Mouse (Mus musculus): ENCODE measurements around the gene Bcor. TPM values are rescaled to one million over a fixed set of nuclear protein-coding genes. Genes with fewer than 3 reads are reported as not detected.

The Bcor gene
- polyA plus RNA-seq, 1 experiment from 2014 or later, result 24.6 TPM

DNA sequence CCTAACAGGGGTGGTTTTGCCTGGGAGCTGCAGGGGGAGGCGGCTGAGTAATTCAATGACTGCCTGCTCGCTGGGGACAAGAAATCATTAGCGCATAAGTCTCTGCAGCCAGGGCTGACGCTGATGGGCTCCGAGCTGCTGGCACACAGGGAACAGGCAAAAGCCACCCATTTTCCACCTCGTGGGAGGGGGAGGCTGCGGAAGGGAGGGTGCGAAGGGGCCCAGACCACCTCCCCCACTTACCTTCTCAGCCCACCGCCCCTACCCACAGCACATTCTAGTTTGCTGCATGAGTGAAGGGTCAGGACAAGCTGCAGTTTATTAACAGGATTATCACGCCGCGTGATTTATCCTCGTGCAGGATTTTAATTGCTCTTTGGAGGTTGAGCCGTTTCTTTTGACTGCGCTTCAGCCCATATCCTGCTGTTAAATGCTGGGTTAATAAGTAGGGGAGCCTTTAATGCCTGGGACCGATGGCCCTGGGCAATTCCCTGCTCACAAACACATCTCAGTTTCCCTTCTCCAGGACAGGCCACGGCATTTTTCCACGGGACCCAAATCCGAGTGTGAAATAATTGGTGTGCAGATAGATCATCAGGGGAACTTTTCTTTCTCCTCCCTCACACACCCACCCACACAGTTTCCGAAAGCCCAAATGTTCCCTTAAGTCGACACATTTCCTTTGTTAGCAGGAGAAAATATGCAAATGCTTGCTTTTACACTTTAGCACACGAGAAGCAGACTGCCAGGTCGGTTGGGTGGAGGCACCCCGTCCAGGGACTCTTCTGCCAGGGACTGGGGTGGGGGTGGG lies 97.8 kb downstream of the Bcor start:
- WGBS, result 22% methylated on average over 24 of the region's 24 CpGs
- ATAC-seq (ENCODE audit: low FRiP score) (no peak), DNase-seq (ENCODE audit: low spot score) (peak; percentile 17)
- H3K9me3 ChIP-seq (ENCODE audit: control insufficient read depth, low read length), result no peaks in the 10 kb centered on the region
- no peak overlapping the region for H3K4me2 ChIP-seq (replicated peaks; ENCODE audit: low read depth, low read length)
- H3K36me3 ChIP-seq (ENCODE audit: control insufficient read depth, insufficient read depth, low read length), result no peaks in the 10 kb centered on the region
- no peak overlapping the region for H3K9ac ChIP-seq (ENCODE audit: low read depth, low read length)
- H3K27ac ChIP-seq (ENCODE audit: low read depth, low read length), result peak overlapping the region; percentile 62
- H3K4me3 ChIP-seq (ENCODE audit: low read depth, low read length), result no peak overlapping the region
- H3K4me1 ChIP-seq (replicated peaks; ENCODE audit: control insufficient read depth, insufficient read depth, low read length), result peaks cover 7% of the 10 kb centered on the region
- H3K27me3 ChIP-seq (ENCODE audit: control insufficient read depth, insufficient read depth, low read length), result peaks cover 20% of the 10 kb centered on the region

DNA sequence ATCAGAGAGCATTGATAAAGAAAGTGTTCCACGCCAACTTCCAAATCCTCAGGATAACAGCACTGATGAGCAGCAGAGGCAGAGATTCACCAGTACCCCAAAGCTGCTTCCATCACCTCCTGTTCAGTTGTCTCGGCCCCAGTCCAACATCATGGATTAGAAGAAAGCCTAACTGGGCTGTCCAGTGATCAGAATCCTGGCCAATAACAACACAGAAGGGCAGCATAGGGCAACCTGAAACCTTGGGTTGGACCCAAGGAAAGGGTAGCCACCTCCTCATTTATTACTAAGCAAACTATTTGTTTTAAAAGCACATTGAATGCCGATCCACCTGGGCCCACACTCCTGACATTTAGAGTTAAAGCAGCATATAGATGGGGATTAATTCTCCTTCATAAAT lies 99.3 kb downstream of the Bcor start:
- no peak for ATAC-seq (ENCODE audit: low FRiP score)
- peaks cover 14% of the 10 kb centered on the region; the same call in 1 of the 2 replicates for H3K27me3 ChIP-seq (ENCODE audit: control insufficient read depth, insufficient read depth, low read length)
- H3K4me1 ChIP-seq (replicated peaks; ENCODE audit: control insufficient read depth, insufficient read depth, low read length), result peaks cover 7% of the 10 kb centered on the region
- no peak overlapping the region for H3K9ac ChIP-seq (ENCODE audit: low read depth, low read length)
- DNase-seq (ENCODE audit: low spot score), result no peak
- no peak overlapping the region for H3K27ac ChIP-seq (ENCODE audit: low read depth, low read length)
- H3K4me3 ChIP-seq (ENCODE audit: low read depth, low read length), result no peak overlapping the region
- H3K36me3 ChIP-seq (ENCODE audit: control insufficient read depth, insufficient read depth, low read length), result no peaks in the 10 kb centered on the region
- WGBS, result 89% methylated on average over 3 of the region's 3 CpGs
- no peak overlapping the region for H3K4me2 ChIP-seq (replicated peaks; ENCODE audit: low read depth, low read length)
- no peaks in the 10 kb centered on the region for H3K9me3 ChIP-seq (ENCODE audit: control insufficient read depth, low read length)

DNA sequence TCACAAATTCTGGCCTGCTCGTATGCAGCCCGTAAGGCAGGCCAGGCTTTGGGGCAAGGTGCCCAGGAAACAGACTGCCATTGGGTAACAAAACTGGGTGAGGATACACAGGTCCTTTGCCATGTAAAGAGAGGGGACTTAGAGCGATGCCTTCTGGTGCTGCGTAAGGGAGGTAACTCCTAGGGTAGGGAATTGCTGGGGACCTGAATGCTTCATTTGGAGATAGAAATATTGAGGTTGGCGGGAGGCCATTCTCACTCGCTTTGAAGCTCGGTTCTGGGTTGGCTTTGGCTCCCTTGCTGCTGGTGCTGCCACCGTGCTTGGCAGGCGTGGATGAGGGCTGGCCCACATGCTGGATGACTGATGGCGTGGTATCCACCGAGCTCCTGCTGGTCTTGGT lies 102.9 kb downstream of the Bcor start:
- Histone ChIP-seq H3K9ac (ENCODE audit: low read depth, low read length) (no peak overlapping the region), H3K4me1 (replicated peaks; ENCODE audit: control insufficient read depth, insufficient read depth, low read length) (no peaks in the 10 kb centered on the region), H3K27me3 (ENCODE audit: control insufficient read depth, insufficient read depth, low read length) (no peaks in the 10 kb centered on the region), H3K4me3 (ENCODE audit: low read depth, low read length) (no peak overlapping the region), H3K9me3 (ENCODE audit: control insufficient read depth, low read length) (no peaks in the 10 kb centered on the region), H3K4me2 (replicated peaks; ENCODE audit: low read depth, low read length) (no peak overlapping the region), H3K36me3 (ENCODE audit: control insufficient read depth, insufficient read depth, low read length) (no peaks in the 10 kb centered on the region), H3K27ac (ENCODE audit: low read depth, low read length) (no peak overlapping the region)
- whole genome bisulfite sequencing, result 94% methylated on average over 11 of the region's 11 CpGs
- ATAC-seq (ENCODE audit: low FRiP score) (no peak), DNase-seq (ENCODE audit: low spot score) (no peak)

DNA sequence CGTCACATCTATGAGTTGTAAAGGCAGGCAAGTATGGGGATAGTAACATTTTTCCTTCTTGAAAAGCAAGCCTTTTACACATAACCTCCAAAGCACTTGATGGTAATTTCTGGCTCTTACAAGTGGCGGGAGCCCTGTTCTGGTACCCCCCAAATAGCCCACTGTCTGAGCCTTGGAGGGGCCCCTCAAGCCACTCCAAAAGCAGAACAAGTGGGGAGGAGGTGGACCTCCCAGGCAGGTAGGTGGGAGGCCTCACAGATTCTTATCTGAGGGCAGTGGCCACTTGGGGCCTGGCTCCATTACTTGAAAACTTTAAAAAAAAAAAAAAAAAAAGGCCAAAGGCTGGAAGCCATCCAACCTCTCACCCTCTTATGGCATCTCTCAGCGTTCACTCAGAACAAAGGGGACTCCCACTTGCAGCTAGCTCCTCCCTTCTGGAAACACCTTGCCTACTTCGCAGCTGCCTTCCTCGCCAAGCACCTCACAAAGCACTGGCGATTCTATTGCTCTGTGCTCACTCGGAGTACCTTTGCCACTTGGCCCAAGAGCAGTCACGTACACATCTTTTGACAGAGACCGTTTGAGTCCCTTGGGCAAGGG lies 106.7 kb downstream of the Bcor start:
- Histone ChIP-seq H3K4me1 (replicated peaks; ENCODE audit: control insufficient read depth, insufficient read depth, low read length) (no peaks in the 10 kb centered on the region), H3K27me3 (ENCODE audit: control insufficient read depth, insufficient read depth, low read length) (no peaks in the 10 kb centered on the region), H3K4me2 (replicated peaks; ENCODE audit: low read depth, low read length) (no peak overlapping the region), H3K27ac (ENCODE audit: low read depth, low read length) (no peak overlapping the region), H3K9me3 (ENCODE audit: control insufficient read depth, low read length) (no peaks in the 10 kb centered on the region), H3K9ac (ENCODE audit: low read depth, low read length) (no peak overlapping the region), H3K4me3 (ENCODE audit: low read depth, low read length) (no peak overlapping the region), H3K36me3 (ENCODE audit: control insufficient read depth, insufficient read depth, low read length) (no peaks in the 10 kb centered on the region)
- ATAC-seq (ENCODE audit: low FRiP score) (no peak), DNase-seq (ENCODE audit: low spot score) (no peak)
- 84% methylated on average over 9 of the region's 9 CpGs for WGBS

DNA sequence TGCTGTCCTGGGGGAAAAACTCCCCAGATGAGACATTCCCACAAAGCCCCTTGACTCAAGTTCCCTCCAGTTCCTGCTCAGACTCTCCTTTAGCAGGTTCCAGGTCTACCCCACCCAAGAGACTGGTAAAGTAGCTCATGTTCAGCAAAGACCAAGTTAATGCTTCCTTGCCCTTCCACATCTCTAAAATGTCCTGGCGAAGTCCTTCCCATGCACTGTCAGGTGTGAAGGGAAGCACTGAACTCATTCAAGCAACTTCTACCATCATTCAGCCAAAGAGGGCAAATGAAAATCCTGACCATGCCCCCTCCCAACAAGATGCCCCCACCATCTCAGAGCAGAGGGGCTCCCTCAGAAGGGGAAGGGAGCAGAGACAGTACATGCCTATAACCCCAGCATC lies 107.5 kb downstream of the Bcor start:
- ATAC-seq (ENCODE audit: low FRiP score) (no peak), DNase-seq (ENCODE audit: low spot score) (no peak)
- no peaks in the 10 kb centered on the region for H3K9me3 ChIP-seq (ENCODE audit: control insufficient read depth, low read length)
- no peak overlapping the region for H3K4me3 ChIP-seq (ENCODE audit: low read depth, low read length)
- no peaks in the 10 kb centered on the region for H3K36me3 ChIP-seq (ENCODE audit: control insufficient read depth, insufficient read depth, low read length)
- no peaks in the 10 kb centered on the region for H3K4me1 ChIP-seq (replicated peaks; ENCODE audit: control insufficient read depth, insufficient read depth, low read length)
- H3K27ac ChIP-seq (ENCODE audit: low read depth, low read length), result no peak overlapping the region
- WGBS, result 94% methylated on average over 1 of the region's 1 CpGs
- no peaks in the 10 kb centered on the region for H3K27me3 ChIP-seq (ENCODE audit: control insufficient read depth, insufficient read depth, low read length)
- no peak overlapping the region for H3K4me2 ChIP-seq (replicated peaks; ENCODE audit: low read depth, low read length)
- H3K9ac ChIP-seq (ENCODE audit: low read depth, low read length), result no peak overlapping the region

DNA sequence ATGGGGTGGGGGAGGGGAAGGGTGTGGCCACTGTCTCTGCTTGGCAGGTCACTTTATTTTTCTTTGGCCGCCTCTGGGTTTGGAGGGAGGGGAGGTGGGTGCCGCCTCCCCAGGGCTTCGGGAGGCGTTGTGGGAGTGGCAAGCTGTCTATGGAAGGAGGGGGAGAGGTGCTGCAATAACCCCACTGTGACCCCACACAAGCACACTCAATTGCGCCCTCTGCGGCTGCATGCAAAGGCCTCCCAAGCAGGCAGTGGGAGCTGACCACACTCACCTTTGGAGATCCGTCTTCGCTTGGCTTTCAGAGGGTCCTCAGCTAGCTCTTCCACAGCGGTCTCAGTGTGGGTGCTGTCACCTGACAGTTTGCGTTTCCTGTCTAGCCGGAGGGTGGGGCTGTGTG lies 111.4 kb downstream of the Bcor start:
- no peak overlapping the region for H3K4me3 ChIP-seq (ENCODE audit: low read depth, low read length)
- ATAC-seq (ENCODE audit: low FRiP score) (no peak), DNase-seq (ENCODE audit: low spot score) (no peak)
- H3K4me2 ChIP-seq (replicated peaks; ENCODE audit: low read depth, low read length), result no peak overlapping the region
- no peaks in the 10 kb centered on the region for H3K9me3 ChIP-seq (ENCODE audit: control insufficient read depth, low read length)
- peaks cover 3% of the 10 kb centered on the region; the same call in 1 of the 2 replicates for H3K27me3 ChIP-seq (ENCODE audit: control insufficient read depth, insufficient read depth, low read length)
- no peaks in the 10 kb centered on the region for H3K36me3 ChIP-seq (ENCODE audit: control insufficient read depth, insufficient read depth, low read length)
- H3K9ac ChIP-seq (ENCODE audit: low read depth, low read length), result no peak overlapping the region
- 57% methylated on average over 10 of the region's 11 CpGs for WGBS
- H3K4me1 ChIP-seq (replicated peaks; ENCODE audit: control insufficient read depth, insufficient read depth, low read length), result no peaks in the 10 kb centered on the region
- no peak overlapping the region for H3K27ac ChIP-seq (ENCODE audit: low read depth, low read length)

DNA sequence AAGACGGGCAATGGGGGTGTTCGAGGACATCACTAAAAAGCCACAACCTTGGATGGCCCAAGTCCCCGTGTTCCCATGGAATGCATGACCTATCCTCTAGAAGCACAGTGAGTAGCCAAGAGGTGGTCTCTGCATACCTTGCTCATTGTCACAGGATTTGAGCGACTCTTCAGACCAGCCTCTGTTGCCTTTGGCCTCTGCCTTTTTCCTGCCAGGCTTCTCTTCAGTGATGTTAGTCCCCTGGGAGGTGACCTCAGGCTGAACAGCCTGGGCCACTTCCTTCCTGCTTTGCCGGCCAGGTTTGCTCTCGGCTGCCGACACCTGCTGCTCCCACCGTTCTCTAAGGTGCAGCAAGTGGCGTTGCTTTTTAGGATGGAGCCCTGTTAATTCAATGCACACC lies 112.0 kb downstream of the Bcor start:
- H3K4me3 ChIP-seq (ENCODE audit: low read depth, low read length), result no peak overlapping the region
- DNase-seq (ENCODE audit: low spot score) (peak; percentile 20), ATAC-seq (ENCODE audit: low FRiP score) (no peak)
- WGBS, result 35% methylated on average over 9 of the region's 9 CpGs
- H3K36me3 ChIP-seq (ENCODE audit: control insufficient read depth, insufficient read depth, low read length), result no peaks in the 10 kb centered on the region
- H3K9ac ChIP-seq (ENCODE audit: low read depth, low read length), result no peak overlapping the region
- peaks cover 3% of the 10 kb centered on the region; the same call in 1 of the 2 replicates for H3K27me3 ChIP-seq (ENCODE audit: control insufficient read depth, insufficient read depth, low read length)
- H3K4me1 ChIP-seq (replicated peaks; ENCODE audit: control insufficient read depth, insufficient read depth, low read length), result no peaks in the 10 kb centered on the region
- H3K9me3 ChIP-seq (ENCODE audit: control insufficient read depth, low read length), result no peaks in the 10 kb centered on the region
- H3K27ac ChIP-seq (ENCODE audit: low read depth, low read length), result no peak overlapping the region
- H3K4me2 ChIP-seq (replicated peaks; ENCODE audit: low read depth, low read length), result no peak overlapping the region

DNA sequence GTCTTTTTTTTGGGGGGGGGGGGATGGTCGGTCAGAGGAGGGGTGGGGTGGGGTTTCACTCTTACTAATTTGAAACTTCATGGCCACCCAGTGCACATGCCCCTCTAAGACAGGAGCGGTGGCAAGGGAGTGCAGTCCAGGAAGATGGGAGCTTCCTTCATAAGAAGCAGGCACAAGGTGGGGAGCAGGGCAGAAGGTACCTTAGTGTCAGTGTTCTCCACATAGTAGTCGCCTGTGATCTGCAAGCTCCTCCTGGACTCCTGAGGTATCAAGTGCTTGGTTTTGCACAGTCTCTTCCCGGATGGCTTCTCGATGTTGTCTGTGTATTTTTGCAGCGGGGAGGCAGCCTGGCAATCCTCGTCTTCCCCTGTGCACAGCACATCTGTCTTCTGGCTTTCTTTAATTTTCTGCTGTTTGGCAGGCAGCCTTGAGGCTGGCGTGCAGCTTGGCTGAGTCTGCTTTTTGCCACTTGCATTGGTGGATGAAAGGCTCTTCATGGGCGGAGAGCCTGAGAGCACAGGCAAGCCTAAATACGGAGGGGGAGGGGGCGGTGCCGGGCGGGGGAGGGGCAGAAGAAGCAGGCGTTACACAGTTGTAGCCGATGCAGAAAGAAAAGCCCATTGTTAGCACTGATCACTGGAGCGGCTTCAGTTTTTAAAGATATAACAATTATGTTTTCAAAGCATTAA lies 112.8 kb downstream of the Bcor start:
- no peaks in the 10 kb centered on the region for H3K9me3 ChIP-seq (ENCODE audit: control insufficient read depth, low read length)
- DNase-seq (ENCODE audit: low spot score) (no peak), ATAC-seq (ENCODE audit: low FRiP score) (peak; percentile 78)
- H3K36me3 ChIP-seq (ENCODE audit: control insufficient read depth, insufficient read depth, low read length), result no peaks in the 10 kb centered on the region
- H3K9ac ChIP-seq (ENCODE audit: low read depth, low read length), result no peak overlapping the region
- no peak overlapping the region for H3K4me3 ChIP-seq (ENCODE audit: low read depth, low read length)
- H3K27me3 ChIP-seq (ENCODE audit: control insufficient read depth, insufficient read depth, low read length), result peaks cover 3% of the 10 kb centered on the region; the same call in 1 of the 2 replicates
- H3K27ac ChIP-seq (ENCODE audit: low read depth, low read length), result no peak overlapping the region
- 26% methylated on average over 16 of the region's 16 CpGs for WGBS
- H3K4me1 ChIP-seq (replicated peaks; ENCODE audit: control insufficient read depth, insufficient read depth, low read length), result no peaks in the 10 kb centered on the region
- H3K4me2 ChIP-seq (replicated peaks; ENCODE audit: low read depth, low read length), result no peak overlapping the region
